Mouse (Mus musculus): ENCODE results near the gene Emc10.

DNA sequence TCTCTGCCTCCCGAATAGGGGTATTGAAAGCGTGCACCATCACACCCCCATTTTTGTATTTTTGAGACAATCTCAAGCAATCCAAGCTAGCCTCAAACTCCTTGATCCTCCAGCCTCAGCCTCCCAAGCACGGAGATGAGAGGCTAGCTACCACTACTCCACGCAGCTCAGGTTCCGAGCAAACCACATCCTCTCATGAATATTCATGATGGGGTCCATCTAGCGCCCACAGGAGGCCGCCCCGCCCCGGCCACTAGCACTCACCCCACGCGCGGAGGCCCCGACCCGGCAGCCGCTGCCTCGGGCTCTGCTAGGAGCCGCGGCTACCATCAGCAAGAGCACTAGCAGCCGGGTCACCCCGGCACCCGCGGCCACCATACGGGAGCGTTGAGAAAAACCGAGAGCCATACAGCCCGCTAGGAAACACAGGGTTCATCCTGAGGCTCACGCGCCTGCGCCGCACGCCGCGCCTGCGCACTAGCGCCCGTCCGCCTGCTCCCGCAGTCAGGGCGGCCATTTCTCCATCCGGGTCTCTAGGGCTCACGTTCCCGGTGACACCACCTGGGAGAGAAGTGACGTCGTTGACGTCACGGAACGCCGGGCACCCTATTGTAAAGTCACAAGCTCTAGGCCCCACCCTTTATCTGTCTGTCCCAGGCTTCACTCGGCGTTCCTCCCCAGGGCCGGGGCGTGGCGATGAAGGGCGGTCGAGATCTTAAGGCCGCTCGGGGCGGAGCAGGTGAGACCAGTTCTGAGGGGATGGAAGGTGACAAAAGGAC is at the start of gene Emc10, which contains the start of gene Fam71e1:
- TF ChIP-seq GATA1 (IDR thresholded peaks at IDR 0.05; ENCODE audit: low read length) (no peak), TAL1 (IDR thresholded peaks at IDR 0.05; ENCODE audit: low read length) (peak; percentile 66)

All from erythroblast, embryonic 14.5 days (primary cell).